In the genomic region with DNA sequence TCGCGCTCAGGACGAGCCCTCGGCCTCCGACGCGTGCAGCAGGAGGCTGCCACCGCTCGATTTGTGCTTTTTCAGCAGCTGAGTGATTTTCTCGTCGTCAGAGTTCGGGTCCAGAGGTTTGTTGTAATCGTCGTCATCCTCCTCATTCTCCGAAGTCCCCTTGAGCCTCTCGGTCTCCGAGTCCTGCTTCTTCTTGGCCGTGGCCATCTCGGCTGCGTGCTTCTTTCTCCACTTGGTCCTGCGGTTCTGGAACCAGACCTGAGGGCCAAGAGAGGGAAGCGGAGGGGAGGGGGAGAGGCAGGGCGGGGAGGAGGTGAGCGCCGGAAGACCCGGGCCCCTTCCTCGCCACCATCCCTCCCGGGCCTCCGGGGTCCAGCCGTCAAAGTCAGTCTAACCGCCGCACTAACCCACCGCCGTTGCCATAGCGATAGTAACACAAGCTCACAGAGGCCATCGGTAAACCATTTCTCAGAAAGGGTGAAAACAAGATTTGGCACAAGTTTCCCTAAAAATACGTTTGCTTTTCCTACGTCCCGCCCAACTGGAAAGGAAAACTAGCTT, we compare ENCODE assay signal across 10 mouse cellular contexts. TPM values are rescaled to one million over a fixed set of nuclear protein-coding genes. Genes with fewer than 3 reads are reported as not detected.
DNase-seq lines count a peak whose midpoint lies in the region; ATAC-seq and TF ChIP-seq lines count a peak whose summit lies in the region.
"Had no signal": no experiment of that assay in that cellular context is flagged by ENCODE, and none has a peak within 500 bp of the region (broad histone marks: within the 10 kb centered on the region; RNA-seq: fewer than 3 reads in every experiment).

No protein-coding gene starts in this region.

- peaks cover 18% of the 10 kb centered on the region for H3K4me1 ChIP-seq in limb, embryonic 13.5 days

- H3K9ac ChIP-seq in limb, embryonic 13.5 days: no peak overlapping the region

- no peak for ATAC-seq in limb, embryonic 13.5 days (ENCODE audit: low FRiP score, low read depth)

- TF ChIP-seq CTCF in gastrocnemius, adult 2 months (IDR thresholded peaks at IDR 0.05): no peak

- no peaks in the 10 kb centered on the region for H3K36me3 ChIP-seq in limb, embryonic 13.5 days

- H3K4me2 ChIP-seq in limb, embryonic 13.5 days (replicated peaks): peak overlapping the region; percentile 47

- intact Hi-C loops in gastrocnemius, adult 2 months (cut with DNase I): no loop called here
- intact Hi-C loops in left cerebral cortex, postnatal 14 days (cut with DNase I): loop anchor here (5.0 kb wide), 1 partner anchor 292 kb away; no protein-coding TSS in a partner anchor

- peak overlapping the region; percentile 27 for H3K4me3 ChIP-seq in limb, embryonic 13.5 days
- H3K4me3 ChIP-seq in gastrocnemius, adult 2 months: no peak overlapping the region
- H3K4me3 ChIP-seq: erythroblast, embryonic 14.5 days had no signal

- WGBS in limb, embryonic 13.5 days: under 1% methylated on average over 39 of the region's 39 CpGs

- H3K27ac ChIP-seq in limb, embryonic 13.5 days: no peak overlapping the region
- H3K27ac ChIP-seq in gastrocnemius, adult 2 months: no peak overlapping the region

- DNase-seq in cerebellum, postnatal 10 days: peak; percentile 31 to 43
- no peak for DNase-seq in cerebellum, postnatal 36 days
- DNase-seq in right cerebral cortex, postnatal 25 days: peak; percentile 23
- no peak for DNase-seq in right cerebral cortex, postnatal 10 days (ENCODE audit: low spot score in 2 of 2)
- DNase-seq in gastrocnemius, adult 2 months: no peak
- no peak for DNase-seq in left cerebral cortex, postnatal 14 days (ENCODE audit: low spot score in 2 of 2)
- no peak for DNase-seq in thymus, postnatal 10 days (ENCODE audit: low spot score in 2 of 2)

- H3K27me3 ChIP-seq in limb, embryonic 13.5 days: peaks cover 94% of the 10 kb centered on the region

- no peaks in the 10 kb centered on the region for H3K9me3 ChIP-seq in limb, embryonic 13.5 days

RNA-seq across cellular contexts. Expression of gene Nkx6-1, which starts 5.3 kb away (rescaled TPM):
- polyA plus RNA-seq in limb, embryonic 13.5 days (2015; fragmentation: Nextera tagmentation; extraction: Ambion mirVana): 0.13 and 0.14 TPM in 2 replicates
- not detected for total RNA-seq in gastrocnemius, adult 2 months (2021)
- under 1 TPM in 1 of 2 experiments, not detected in 1; 0.40 TPM for total RNA-seq in left cerebral cortex, postnatal 14 days (2021)
- total RNA-seq: adrenal gland, adult 18-20 months had no signal
- polyA plus RNA-seq: erythroblast, embryonic 14.5 days had no signal

Comparison
In these comparisons a context has a peak if more than half of its experiments do, and no peak if none do; other contexts are left out.
1. DNase-seq: peak in cerebellum, postnatal 10 days (2 of 2) and right cerebral cortex, postnatal 25 days (single experiment); none in cerebellum, postnatal 36 days (0 of 2), right cerebral cortex, postnatal 10 days (0 of 2), gastrocnemius, adult 2 months (single experiment), left cerebral cortex, postnatal 14 days (0 of 2) and thymus, postnatal 10 days (0 of 2).